Mouse (Mus musculus) cerebellum, adult 2 months (tissue): Measurements from ENCODE around the gene Rora. TPM values are rescaled to one million over a fixed set of nuclear protein-coding genes. Genes with fewer than 3 reads are reported as not detected.

Experiments
- DNase-seq, 2 experiments: peaks; one replicate each; pipeline ENCODE4 v3.0.0; 2021
- H3K27ac ChIP-seq: fragments of 200-500 bp; 2 replicates; pipeline ENCODE4 v1.5.1; 2012; ENCODE audit warnings: low read length, control low read depth, inconsistent platforms; ENCODE audit not compliant: insufficient read depth
- H3K27me3 ChIP-seq: fragments of 200-500 bp; 2 replicates; pipeline ENCODE4 v1.6.1; 2012; ENCODE audit warnings: inconsistent platforms, mild to moderate bottlenecking, low read length, moderate library complexity; ENCODE audit not compliant: control insufficient read depth, insufficient read depth
- H3K4me1 ChIP-seq: fragments of 200-500 bp; 2 replicates; pipeline ENCODE4 v1.6.1; 2011; ENCODE audit warnings: low read length; ENCODE audit not compliant: control insufficient read depth, insufficient read depth
- H3K4me3 ChIP-seq: fragments of 200-500 bp; replicated peaks from 2 replicates; pipeline ENCODE3; 2011; ENCODE audit warnings: mild to moderate bottlenecking, low read depth, low read length, control low read depth; ENCODE audit not compliant: insufficient read depth
- CTCF ChIP-seq: fragments of 200-500 bp; IDR thresholded peaks from 2 replicates; pipeline ENCODE4 v1.5.1; 2011; ENCODE audit warnings: low read depth, mild to moderate bottlenecking, control low read depth, low read length, moderate library complexity, borderline replicate concordance; ENCODE audit not compliant: insufficient read depth
- POLR2A ChIP-seq: fragments of 200-500 bp; IDR thresholded peaks from 2 replicates; pipeline ENCODE4 v1.6.1; 2011; ENCODE audit warnings: low read length, control low read depth, borderline replicate concordance; ENCODE audit not compliant: insufficient read depth
- WGBS: fragments of 180-500 bp; shearing (Covaris S2); methylation state at CpG from one replicate; pipeline ENCODE4 v1.1.7; 2018; 5-methylcytosine and 5-hydroxymethylcytosine counted together
- polyA plus RNA-seq: library from polyadenylated mRNA; depleted of rRNA; stranded (reverse); fragments of >200 nt; gene quantifications from 2 replicates; pipeline ENCODE4 v1.2.3, GENCODE M21; 2012

The Rora gene
- polyA plus RNA-seq, 1 experiment: 58.4 TPM

DNA sequence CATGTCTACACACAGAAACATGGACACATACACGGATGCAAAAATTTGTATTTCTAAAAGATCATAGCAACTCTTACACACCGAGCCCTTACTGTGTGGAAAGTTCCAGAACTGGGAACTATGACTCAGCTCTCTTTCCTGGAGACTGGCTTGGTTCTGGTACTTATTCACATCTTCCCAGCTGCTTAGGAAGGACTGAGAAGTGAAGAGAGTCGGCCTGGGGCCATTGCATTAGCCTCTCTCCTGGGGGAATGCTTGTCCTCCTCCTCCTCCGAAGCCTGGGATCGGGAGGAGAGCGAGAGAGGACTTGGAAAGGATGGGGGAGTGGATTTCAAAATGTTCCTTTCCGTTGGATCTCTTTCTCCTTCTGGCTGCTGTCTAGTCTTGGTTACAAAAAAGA, 511.1 kb downstream of the Rora start:
- H3K4me1 ChIP-seq: no peaks in the 10 kb centered on the region
- WGBS: 73% methylated on average over 7 of the region's 7 CpGs
- no peak for DNase-seq
- TF ChIP-seq POLR2A: no peak
- TF ChIP-seq CTCF: no peak
- no peak overlapping the region for H3K27ac ChIP-seq
- H3K4me3 ChIP-seq: no peak overlapping the region
- H3K27me3 ChIP-seq: no peaks in the 10 kb centered on the region

DNA sequence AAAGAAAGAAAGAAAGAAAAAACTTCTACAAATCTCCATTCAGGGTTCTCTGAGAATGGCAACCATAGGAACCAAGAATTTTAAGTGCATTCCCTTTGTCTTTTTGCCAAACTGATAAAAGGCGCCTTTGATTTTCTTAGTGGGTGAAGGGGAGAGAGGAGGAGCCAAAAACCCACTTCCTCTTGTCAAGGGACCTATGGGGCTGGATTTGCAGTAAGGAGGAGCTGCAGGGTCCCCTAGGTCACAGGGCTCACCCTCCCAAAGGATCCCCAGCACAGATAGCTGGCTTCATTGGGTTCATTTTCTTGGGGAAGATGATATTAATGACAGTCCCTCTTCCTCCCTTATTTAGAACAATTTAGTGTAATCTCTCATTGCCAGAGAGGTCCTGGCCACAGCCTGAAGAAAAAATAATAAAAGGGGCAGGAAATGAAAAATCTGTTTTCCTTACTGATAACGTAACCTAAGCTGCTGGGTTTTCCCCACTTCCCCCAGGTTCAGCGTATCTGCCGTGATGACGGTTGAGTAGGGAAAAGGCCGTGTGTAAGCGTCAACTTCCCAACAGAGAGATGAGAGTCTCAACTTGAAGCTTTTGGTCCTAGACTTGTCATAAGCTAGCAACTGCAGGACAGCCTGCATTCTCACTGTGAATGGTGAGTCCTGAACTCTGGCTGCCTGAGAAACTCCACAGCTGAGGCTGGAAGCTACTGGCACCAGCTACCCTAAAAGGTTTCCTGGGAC, 511.7 kb downstream of the Rora start:
- WGBS: 92% methylated on average over 7 of the region's 7 CpGs
- Histone ChIP-seq H3K4me1 (no peaks in the 10 kb centered on the region), H3K27me3 (no peaks in the 10 kb centered on the region), H3K27ac (no peak overlapping the region), H3K4me3 (no peak overlapping the region)
- DNase-seq: no peak
- TF ChIP-seq POLR2A (no peak), CTCF (no peak)

DNA sequence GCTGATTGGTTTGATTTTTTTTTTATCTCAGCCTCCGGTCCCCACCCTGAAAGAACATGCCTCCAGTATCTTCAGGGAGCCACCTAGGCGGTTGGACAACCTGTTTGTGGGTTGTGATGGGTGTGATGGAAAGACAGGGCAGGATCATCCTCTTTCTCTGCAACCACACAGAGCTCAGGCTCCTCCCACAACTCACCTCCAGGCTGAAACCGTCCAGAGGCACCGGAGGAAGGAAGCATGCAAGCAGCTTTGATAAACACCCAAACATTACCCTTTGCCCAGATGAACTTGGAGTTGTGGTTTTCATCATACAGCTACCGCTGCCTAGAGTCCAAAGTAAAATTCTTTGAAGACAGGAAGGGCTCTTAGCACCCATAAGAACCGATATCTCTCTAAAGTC, 520.5 kb downstream of the Rora start:
- TF ChIP-seq CTCF (no peak), POLR2A (no peak)
- no peak for DNase-seq
- no peaks in the 10 kb centered on the region for H3K27me3 ChIP-seq
- H3K4me1 ChIP-seq: no peaks in the 10 kb centered on the region
- no peak overlapping the region for H3K4me3 ChIP-seq
- H3K27ac ChIP-seq: no peak overlapping the region
- 85% methylated on average over 6 of the region's 6 CpGs for WGBS

DNA sequence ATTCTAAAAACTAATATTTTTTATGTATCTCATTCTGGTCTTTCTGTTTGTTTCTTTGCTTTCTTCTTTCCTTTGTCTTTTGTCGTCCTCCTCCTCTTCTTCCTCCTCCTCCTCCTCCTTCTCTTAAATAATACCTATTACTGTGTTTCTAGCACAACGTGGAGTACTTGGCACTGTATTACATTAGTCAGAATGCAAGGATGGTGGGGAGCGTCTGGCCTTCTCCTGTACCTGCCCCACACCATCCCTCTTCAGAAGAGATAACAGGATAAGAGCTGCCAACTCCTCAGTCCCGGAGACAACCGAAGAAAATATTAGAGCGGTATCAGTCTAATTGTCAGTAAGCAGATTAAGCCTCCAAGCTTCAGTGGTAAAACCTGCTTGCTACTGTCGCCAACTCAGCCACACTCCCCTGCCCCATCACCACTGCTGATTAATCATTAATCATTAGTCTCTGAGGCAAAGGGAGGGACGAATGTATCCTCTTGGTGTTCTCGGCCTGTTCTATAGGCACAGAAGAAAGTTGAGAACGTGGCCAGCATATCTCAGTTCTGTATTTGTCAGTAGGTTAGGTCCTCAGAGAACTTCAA, 521.0 kb downstream of the Rora start:
- Histone ChIP-seq H3K4me1 (no peaks in the 10 kb centered on the region), H3K4me3 (no peak overlapping the region), H3K27me3 (no peaks in the 10 kb centered on the region), H3K27ac (no peak overlapping the region)
- no peak for DNase-seq
- WGBS: 74% methylated on average over 10 of the region's 10 CpGs
- no peak for TF ChIP-seq CTCF

DNA sequence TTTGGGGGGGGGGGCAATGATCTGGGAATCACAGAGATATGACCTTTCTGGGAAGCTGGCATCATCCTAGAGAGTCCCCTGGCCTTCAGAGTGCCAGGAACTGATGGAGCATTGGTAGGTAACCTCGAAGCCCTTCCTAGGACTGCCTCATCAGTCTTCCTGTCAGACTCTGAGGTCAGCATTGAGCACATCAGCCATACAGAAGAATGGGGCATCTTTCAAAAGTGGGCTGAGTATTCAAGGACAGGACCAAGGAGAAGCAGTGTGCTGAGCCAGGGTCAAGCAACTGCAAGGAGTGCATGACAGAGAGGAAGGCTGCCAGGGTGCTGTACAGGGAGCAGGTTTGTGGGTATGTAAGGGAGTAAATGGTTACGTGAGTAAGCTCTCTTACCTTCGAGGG, 523.4 kb downstream of the Rora start:
- H3K27me3 ChIP-seq: no peaks in the 10 kb centered on the region
- 90% methylated on average over 3 of the region's 3 CpGs for WGBS

DNA sequence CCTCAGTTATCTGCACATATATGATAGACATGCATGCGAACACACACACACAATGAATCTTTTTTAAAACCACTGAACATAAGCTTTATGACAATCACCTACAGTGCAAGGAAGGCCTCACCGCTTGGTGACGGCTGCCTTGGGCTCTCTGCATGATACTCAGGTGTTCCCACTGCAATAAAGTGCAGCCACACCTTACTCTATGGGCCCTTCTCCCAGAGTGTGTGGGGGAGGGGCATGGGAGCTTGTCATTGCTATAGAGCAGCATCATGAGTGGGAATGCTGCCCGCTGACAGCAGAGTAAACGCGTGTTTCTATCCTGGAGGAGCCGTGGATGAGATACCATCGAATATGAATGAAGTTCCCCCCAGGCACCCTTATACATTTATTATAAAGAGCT, 525.6 kb downstream of the Rora start:
- Histone ChIP-seq H3K4me1 (no peaks in the 10 kb centered on the region), H3K27ac (no peak overlapping the region), H3K4me3 (no peak overlapping the region), H3K27me3 (no peaks in the 10 kb centered on the region)
- 94% methylated on average over 8 of the region's 8 CpGs for WGBS
- TF ChIP-seq CTCF (no peak), POLR2A (no peak)
- DNase-seq: no peak

More for the DNA sequence above, 523.4 kb downstream of the Rora start:
- no peak overlapping the region for H3K27ac ChIP-seq
- no peak overlapping the region for H3K4me3 ChIP-seq
- no peaks in the 10 kb centered on the region for H3K4me1 ChIP-seq
- DNase-seq: no peak
- TF ChIP-seq CTCF (no peak), POLR2A (no peak)

DNA sequence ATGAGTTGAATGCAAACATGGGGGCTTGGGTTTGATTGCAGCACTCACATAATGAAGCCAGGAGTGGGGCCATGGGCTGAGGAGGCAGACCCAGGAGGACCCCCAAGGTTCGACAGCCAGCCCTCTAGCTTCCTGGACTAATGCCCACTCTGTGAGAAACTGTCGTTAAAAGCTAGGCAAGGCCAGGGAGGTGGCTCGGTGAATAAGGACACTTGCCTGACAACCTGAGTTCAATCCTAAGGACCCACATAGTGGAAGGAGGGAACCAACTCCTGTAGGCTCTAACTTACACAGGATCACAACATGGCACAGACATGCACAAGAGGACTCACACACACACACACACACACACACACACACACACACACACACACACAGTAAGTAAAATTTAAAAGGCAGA, 527.4 kb downstream of the Rora start:
- TF ChIP-seq CTCF: no peak
- TF ChIP-seq POLR2A: no peak
- H3K4me1 ChIP-seq: no peaks in the 10 kb centered on the region
- no peak overlapping the region for H3K27ac ChIP-seq
- H3K27me3 ChIP-seq: no peaks in the 10 kb centered on the region
- 37% methylated on average over 3 of the region's 3 CpGs for whole genome bisulfite sequencing
- no peak for DNase-seq
- no peak overlapping the region for H3K4me3 ChIP-seq

DNA sequence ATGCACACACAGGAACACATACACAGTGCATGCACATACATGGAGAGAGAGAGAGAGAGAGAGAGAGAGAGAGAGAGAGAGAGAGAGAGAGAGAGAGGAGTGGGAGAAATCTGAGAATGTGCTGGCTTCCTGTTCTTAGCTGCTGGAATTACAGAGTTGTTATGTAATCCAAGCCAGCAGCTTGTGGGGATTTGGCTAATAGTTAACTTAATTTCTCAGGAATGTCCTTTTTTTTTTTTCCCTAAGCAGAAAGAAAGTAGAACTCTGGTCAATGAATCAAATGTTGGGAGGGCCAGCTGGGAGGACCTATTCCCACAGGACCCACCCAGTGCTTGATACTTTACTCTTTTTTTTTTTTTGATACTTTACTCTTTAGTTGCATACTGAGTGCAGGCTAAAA, 527.8 kb downstream of the Rora start:
- no peak overlapping the region for H3K27ac ChIP-seq
- H3K27me3 ChIP-seq: no peaks in the 10 kb centered on the region
- no peak for DNase-seq
- TF ChIP-seq POLR2A (no peak), CTCF (no peak)
- no peaks in the 10 kb centered on the region for H3K4me1 ChIP-seq
- H3K4me3 ChIP-seq: no peak overlapping the region
